Mouse (Mus musculus) CH12.LX (cell line): Measurements from ENCODE around the gene Dcxr. TPM values are rescaled to one million over a fixed set of nuclear protein-coding genes. Genes with fewer than 3 reads are reported as not detected.
A peak's percentile ranks its signal among the peaks of the same experiment; 100 is the strongest.

Experiments used
- DNase-seq: peaks from one replicate; pipeline ENCODE4 v3.0.0-alpha.2; 2013; ENCODE audit errors: extremely low read depth
- H3K27ac ChIP-seq: 2 replicates; pipeline ENCODE4 v1.5.1; 2012; ENCODE audit warnings: low read depth, mild to moderate bottlenecking, control low read depth, moderate library complexity; ENCODE audit not compliant: insufficient read depth
- H3K27me3 ChIP-seq: replicated peaks from 2 replicates; pipeline ENCODE3; 2012; ENCODE audit warnings: inconsistent platforms
- H3K36me3 ChIP-seq, 2 experiments: replicated peaks in 1 of 2; 2 replicates each; pipeline versions ENCODE3 to v1.6.1; 2012; ENCODE audit warnings: inconsistent platforms in 1 of 2, low read length in 1 of 2, mild to moderate bottlenecking in 1 of 2, mixed read lengths in 1 of 2, moderate library complexity in 1 of 2; ENCODE audit not compliant: control insufficient read depth in 1 of 2, insufficient read depth in 1 of 2
- H3K4me1 ChIP-seq, 2 experiments: 2 replicates each; pipeline ENCODE4 v1.6.1; 2012; ENCODE audit warnings: inconsistent platforms in 1 of 2, moderate library complexity in 1 of 2; ENCODE audit not compliant: insufficient read depth in 2 of 2, control insufficient read depth in 1 of 2
- H3K4me2 ChIP-seq: 2 replicates; pipeline ENCODE4 v1.6.1; 2012; ENCODE audit warnings: low read depth, mild to moderate bottlenecking, control low read depth; ENCODE audit not compliant: poor library complexity, insufficient read depth, severe bottlenecking
- H3K4me3 ChIP-seq, 3 experiments: fragments of 150-350 bp in 1 of 3; sonication (generic) in 1 of 3; replicated peaks in 1 of 3; 2 replicates each; pipeline versions ENCODE3 to v1.5.1; 2011 to 2012; ENCODE audit warnings: low read depth in 2 of 3, low read length in 2 of 3, mild to moderate bottlenecking in 2 of 3, moderate library complexity in 2 of 3, control low read depth in 1 of 3, improper control_type of control experiment in 1 of 3, inconsistent platforms in 1 of 3, mixed read lengths in 1 of 3; ENCODE audit not compliant: poor library complexity in 1 of 3
- H3K79me2 ChIP-seq: replicated peaks from 2 replicates; pipeline ENCODE4 v1.6.1; 2012; ENCODE audit warnings: mild to moderate bottlenecking, moderate library complexity; ENCODE audit not compliant: control insufficient read depth, poor library complexity, insufficient read depth, severe bottlenecking; ENCODE audit errors: extremely low read depth
- H3K9ac ChIP-seq: 2 replicates; pipeline ENCODE4 v1.6.1; 2012; ENCODE audit warnings: low read depth, mild to moderate bottlenecking, control low read depth, moderate library complexity; ENCODE audit not compliant: insufficient read depth
- H3K9me3 ChIP-seq: replicated peaks from 2 replicates; pipeline ENCODE3; 2012; ENCODE audit warnings: low read length, inconsistent platforms, mixed read lengths
- CHD2 ChIP-seq: IDR thresholded peaks from 2 replicates; pipeline ENCODE4 v1.6.1; 2011; ENCODE audit warnings: low read length, improper control_type of control experiment
- ELF1 ChIP-seq: IDR thresholded peaks from 2 replicates; pipeline ENCODE4 v1.6.1; 2014; ENCODE audit warnings: low read depth, mild to moderate bottlenecking, inconsistent platforms, low read length, improper control_type of control experiment
- EP300 ChIP-seq: IDR thresholded peaks from 2 replicates; pipeline ENCODE4 v1.6.1; 2011; ENCODE audit warnings: low read length, improper control_type of control experiment
- GABPA ChIP-seq: IDR thresholded peaks from 2 replicates; pipeline ENCODE4 v1.6.1; 2012; ENCODE audit warnings: low read depth, low read length, improper control_type of control experiment, inconsistent platforms; ENCODE audit not compliant: insufficient replicate concordance
- IRF4 ChIP-seq: IDR thresholded peaks from 2 replicates; pipeline ENCODE4 v1.6.1; 2014; ENCODE audit warnings: low read depth, mild to moderate bottlenecking, inconsistent platforms, low read length, improper control_type of control experiment
- JUN ChIP-seq: IDR thresholded peaks from 2 replicates; pipeline ENCODE4 v1.6.1; 2011; ENCODE audit warnings: low read depth, mild to moderate bottlenecking, low read length, improper control_type of control experiment, moderate library complexity; ENCODE audit not compliant: insufficient read depth
- MEF2A ChIP-seq: IDR thresholded peaks from 2 replicates; pipeline ENCODE4 v1.6.1; 2014; ENCODE audit warnings: low read depth, mild to moderate bottlenecking, inconsistent platforms, low read length, improper control_type of control experiment, borderline replicate concordance
- MXI1 ChIP-seq: IDR thresholded peaks from 2 replicates; pipeline ENCODE4 v1.6.1; 2011; ENCODE audit warnings: mild to moderate bottlenecking, low read depth, low read length, improper control_type of control experiment
- POLR2A ChIP-seq: IDR thresholded peaks from 2 replicates; pipeline ENCODE4 v1.6.1; 2011; ENCODE audit warnings: low read depth, mild to moderate bottlenecking, improper control_type of control experiment, low read length
- POLR2AphosphoS2 ChIP-seq: IDR thresholded peaks from 2 replicates; pipeline ENCODE4 v1.6.1; 2011; ENCODE audit warnings: low read depth, low read length, improper control_type of control experiment
- RCOR1 ChIP-seq: conservative IDR thresholded peaks from 2 replicates; pipeline ENCODE4 v1.6.1; 2012; ENCODE audit warnings: low read depth, mild to moderate bottlenecking, inconsistent platforms, low read length, improper control_type of control experiment
- SIN3A ChIP-seq: IDR thresholded peaks from 2 replicates; pipeline ENCODE4 v1.6.1; 2012; ENCODE audit warnings: low read length, improper control_type of control experiment, inconsistent platforms
- SMC3 ChIP-seq: IDR thresholded peaks from 2 replicates; pipeline ENCODE4 v1.6.1; 2011; ENCODE audit warnings: low read depth, low read length, improper control_type of control experiment
- TBP ChIP-seq: conservative IDR thresholded peaks from 2 replicates; pipeline ENCODE4 v1.6.1; 2011; ENCODE audit warnings: low read depth, low read length, improper control_type of control experiment
- TCF12 ChIP-seq: IDR thresholded peaks from 2 replicates; pipeline ENCODE4 v1.6.1; 2014; ENCODE audit warnings: low read depth, mild to moderate bottlenecking, inconsistent platforms, low read length, improper control_type of control experiment
- UBTF ChIP-seq: IDR thresholded peaks from 2 replicates; pipeline ENCODE4 v1.6.1; 2012; ENCODE audit warnings: low read depth, mild to moderate bottlenecking, inconsistent platforms, low read length, improper control_type of control experiment, moderate library complexity
- ZKSCAN1 ChIP-seq: IDR thresholded peaks from 2 replicates; pipeline ENCODE4 v1.6.1; 2012; ENCODE audit warnings: low read depth, inconsistent platforms, low read length, improper control_type of control experiment, borderline replicate concordance
- ZNF384 ChIP-seq: IDR thresholded peaks from 2 replicates; pipeline ENCODE4 v1.6.1; 2012; ENCODE audit warnings: low read depth, low read length, improper control_type of control experiment, inconsistent platforms
- dilution Hi-C: fragments of 300-500 bp; cut with MboI; formaldehyde crosslinking; loops from 2 replicates; pipeline ENCODE4 v1.14.3; 2020; ENCODE audit warnings: low sequenced_read_pairs; ENCODE audit not compliant: extremely low pct_unique_long_range_greater_than_20kb, extremely low pct_ligation_motif_present
- in situ Hi-C: fragments of 300-500 bp; cut with MboI; formaldehyde crosslinking; loops from 3 replicates; pipeline ENCODE4 v1.14.3; 2019; ENCODE audit warnings: low sequenced_read_pairs, low pct_ligation_motif_present, low pct_unique_long_range_greater_than_20kb, mixed read lengths
- polyA plus RNA-seq: library from polyadenylated mRNA; unstranded; fragments of >175 nt; gene quantifications from 2 replicates; pipeline ENCODE4 v1.2.1, GENCODE M21; 2012; ENCODE audit warnings: low read depth; ENCODE audit not compliant: insufficient read length
- total RNA-seq, 2 experiments: library from RNA; depleted of rRNA; stranded (reverse); fragments of 300-350 nt in 1 of 2; fragments of >200 nt in 1 of 2; gene quantifications; 2 replicates each; pipeline ENCODE4 v1.2.3; 2012 to 2014

Dcxr gene
- total and polyA plus RNA-seq, 3 experiments, result 23.3 to 74.7 (median 24.1) TPM

GRCm38 (mm10) chr11:120722067-120722630, 4.9 kb downstream of the Dcxr start:
- no peak overlapping the region for H3K9ac ChIP-seq
- no peak for TF ChIP-seq CHD2
- TF ChIP-seq MXI1, result no peak
- TF ChIP-seq EP300, result no peak
- TF ChIP-seq SIN3A, result no peak
- no peak for TF ChIP-seq ELF1
- no peak for TF ChIP-seq TCF12
- TF ChIP-seq POLR2A, result no peak
- no peak for TF ChIP-seq ZNF384
- no peak for TF ChIP-seq UBTF
- no peak for TF ChIP-seq IRF4
- TF ChIP-seq TBP, result no peak
- no peak for TF ChIP-seq GABPA
- TF ChIP-seq ZKSCAN1, result no peak
- no peak for TF ChIP-seq RCOR1
- TF ChIP-seq SMC3, result no peak
- no peak overlapping the region for H3K4me2 ChIP-seq
- in situ Hi-C loops (no loop called here), dilution Hi-C loops (no loop called here)
- DNase-seq, result no peak
- no peaks in the 10 kb centered on the region for H3K79me2 ChIP-seq
- no peaks in the 10 kb centered on the region for H3K27me3 ChIP-seq
- peaks cover 7% of the 10 kb centered on the region for H3K9me3 ChIP-seq
- H3K36me3 ChIP-seq, result peaks cover 60 to 85% of the 10 kb centered on the region in 2 experiments
- no peak overlapping the region for H3K4me3 ChIP-seq
- H3K4me1 ChIP-seq, result peaks cover 5% of the 10 kb centered on the region in 2 experiments
- H3K27ac ChIP-seq, result no peak overlapping the region

- peaks cover 65 to 93% of the 10 kb centered on the region in 2 experiments for H3K36me3 ChIP-seq
- TF ChIP-seq EP300, result no peak
- no peak for TF ChIP-seq MEF2A
- TF ChIP-seq POLR2A, result no peak
- TF ChIP-seq JUN, result no peak
- TF ChIP-seq POLR2AphosphoS2, result 0 out of 2 replicates have a peak, but pooled peaks have one; percentile 16
- no peaks in the 10 kb centered on the region for H3K27me3 ChIP-seq
- H3K4me3 ChIP-seq, result no peak within 1 kb of the TSS
- in situ Hi-C loops (no loop called here), dilution Hi-C loops (no loop called here)
- no peak for DNase-seq
- H3K27ac ChIP-seq, result no peak within 1 kb of the TSS
- H3K79me2 ChIP-seq, result no peaks in the 10 kb centered on the region
- H3K4me1 ChIP-seq, result peaks cover 3 to 5% of the 10 kb centered on the region in 2 experiments
- H3K9ac ChIP-seq, result no peak within 1 kb of the TSS
- H3K4me2 ChIP-seq, result no peak within 1 kb of the TSS
- H3K9me3 ChIP-seq, result peaks cover 7% of the 10 kb centered on the region
Observed at GRCm38 (mm10) chr11:120721124-120722066, 5.7 kb downstream of the Dcxr start, which contains the start of gene Rac3. Gene Rac3, plus strand, starts transcription at chr11:120721470.
